Mouse (Mus musculus) kidney, embryonic 14.5 days (tissue): ENCODE measurements at regions not wholly inside any gene's neighbourhood (a gene's known extent, or its start where the extent isn't known, plus 50 kb on each side); places are given as distances from the start of the nearest gene placed in this dataset.
A peak's percentile ranks its signal among the peaks of the same experiment; 100 is the strongest.

Experiments used
- ATAC-seq: fragments of 200-750 bp; cut with Nextera tagmentation; 2 replicates; pipeline ENCODE4 v1.8.0; 2017; ENCODE audit warnings: moderate number of reproducible peaks, mild to moderate bottlenecking, moderate TSS enrichment, moderate library complexity; ENCODE audit not compliant: low FRiP score, low TSS enrichment
- H3K27ac ChIP-seq: fragments of 300-500 bp; sonication (generic); 2 replicates; pipeline ENCODE4 v1.5.1; 2014; ENCODE audit warnings: low read depth, mild to moderate bottlenecking, low read length, moderate library complexity, mixed read lengths
- H3K27me3 ChIP-seq: fragments of 300-500 bp; sonication (generic); 2 replicates; pipeline ENCODE4 v1.6.1; 2014; ENCODE audit warnings: mild to moderate bottlenecking, low read length; ENCODE audit not compliant: control insufficient read depth, insufficient read depth
- H3K36me3 ChIP-seq: fragments of 300-500 bp; sonication (generic); 2 replicates; pipeline ENCODE4 v1.6.1; 2014; ENCODE audit warnings: low read length, mixed read lengths; ENCODE audit not compliant: control insufficient read depth, insufficient read depth
- H3K4me1 ChIP-seq: fragments of 300-500 bp; sonication (generic); 2 replicates; pipeline ENCODE4 v1.6.1; 2014; ENCODE audit warnings: low read length, mixed read lengths; ENCODE audit not compliant: control insufficient read depth, insufficient read depth
- H3K4me2 ChIP-seq: fragments of 300-500 bp; sonication (generic); replicated peaks from 2 replicates; pipeline ENCODE4 v1.6.1; 2014; ENCODE audit warnings: low read depth, mild to moderate bottlenecking, low read length
- H3K4me3 ChIP-seq: fragments of 300-500 bp; sonication (generic); 2 replicates; pipeline ENCODE4 v1.5.1; 2014; ENCODE audit warnings: mild to moderate bottlenecking, low read length
- H3K9ac ChIP-seq: fragments of 300-500 bp; sonication (generic); 2 replicates; pipeline ENCODE4 v1.6.1; 2014; ENCODE audit warnings: low read depth, mild to moderate bottlenecking, low read length, moderate library complexity
- H3K9me3 ChIP-seq: fragments of 300-500 bp; sonication (generic); 2 replicates; pipeline ENCODE4 v1.6.1; 2016; ENCODE audit warnings: low read length; ENCODE audit not compliant: control insufficient read depth
- WGBS: fragments of 180-500 bp; shearing (Covaris S2); extraction: QIAGEN DNeasy Blood & Tissue Kit; methylation state at CpG from one replicate; pipeline ENCODE4 v1.1.7; 2014; 5-methylcytosine and 5-hydroxymethylcytosine counted together

DNA sequence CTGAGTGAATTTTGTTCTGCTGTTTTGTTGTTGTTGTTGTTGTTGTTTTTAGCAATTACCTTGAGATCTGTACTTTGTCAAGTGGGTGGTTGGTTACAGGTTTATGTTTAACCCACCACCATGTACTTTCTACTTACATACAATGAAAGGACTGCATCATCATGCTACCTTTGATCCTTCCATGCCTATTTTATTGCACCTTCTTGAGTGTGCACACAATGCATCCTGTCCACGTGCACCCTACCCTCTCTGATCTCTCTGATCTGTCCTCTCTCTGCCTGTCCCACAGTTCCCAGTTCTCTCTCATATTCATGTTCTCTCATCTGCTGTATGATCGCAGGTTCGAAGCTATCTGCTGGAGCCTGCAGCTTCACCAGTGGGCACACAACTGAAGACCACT is 59.9 kb upstream of the Gas1 start:
- Histone ChIP-seq H3K4me3 (no peak overlapping the region), H3K4me2 (no peak overlapping the region), H3K27me3 (no peaks in the 10 kb centered on the region), H3K9ac (no peak overlapping the region), H3K9me3 (0 out of 2 replicates have a peak, but pooled peaks cover 5% of the 10 kb centered on the region), H3K36me3 (no peaks in the 10 kb centered on the region), H3K27ac (no peak overlapping the region), H3K4me1 (no peaks in the 10 kb centered on the region)
- 89% methylated on average over 3 of the region's 3 CpGs for WGBS
- ATAC-seq: no peak

DNA sequence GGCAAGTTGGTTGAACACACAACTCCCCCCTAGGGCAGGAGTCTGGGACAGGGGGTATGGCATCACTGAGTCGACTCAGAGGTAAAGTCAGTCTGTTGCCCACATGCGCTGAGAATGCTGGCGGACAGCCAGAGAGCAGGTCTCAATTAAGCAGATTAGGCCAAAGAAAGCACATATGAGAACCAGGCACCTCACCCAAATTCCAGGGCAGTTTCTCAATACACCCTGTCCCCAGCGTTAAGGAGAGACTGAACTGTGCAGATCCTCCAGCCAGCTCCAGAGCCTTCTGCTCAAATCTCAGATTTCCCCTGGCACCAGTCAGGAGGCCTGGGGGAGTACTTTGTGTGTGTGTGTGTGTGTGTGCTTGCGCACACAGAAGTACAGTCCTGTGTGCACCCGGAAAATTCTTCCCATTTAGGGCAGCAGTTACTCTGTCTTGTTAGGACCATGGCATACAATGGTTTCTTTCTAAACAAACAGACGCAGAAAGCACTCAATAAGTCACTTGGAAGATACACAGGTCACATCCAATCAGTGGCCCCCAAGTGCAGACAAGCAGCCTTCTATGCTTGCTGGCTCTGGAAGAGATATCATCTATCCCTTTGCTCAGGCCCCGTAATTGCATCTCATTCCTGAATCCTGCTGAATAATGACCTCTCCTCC is 65.4 kb upstream of the Gas1 start:
- H3K27ac ChIP-seq: peak overlapping the region; percentile 24; the same call in 1 of the 2 replicates
- H3K9me3 ChIP-seq: 0 out of 2 replicates have a peak, but pooled peaks cover 5% of the 10 kb centered on the region
- no peak overlapping the region for H3K9ac ChIP-seq
- H3K4me1 ChIP-seq: peaks cover 5% of the 10 kb centered on the region; the same call in 1 of the 2 replicates
- WGBS: 35% methylated on average over 8 of the region's 8 CpGs
- H3K4me2 ChIP-seq: no peak overlapping the region
- no peak overlapping the region for H3K4me3 ChIP-seq
- no peaks in the 10 kb centered on the region for H3K27me3 ChIP-seq
- ATAC-seq: peak; percentile 84
- no peaks in the 10 kb centered on the region for H3K36me3 ChIP-seq

DNA sequence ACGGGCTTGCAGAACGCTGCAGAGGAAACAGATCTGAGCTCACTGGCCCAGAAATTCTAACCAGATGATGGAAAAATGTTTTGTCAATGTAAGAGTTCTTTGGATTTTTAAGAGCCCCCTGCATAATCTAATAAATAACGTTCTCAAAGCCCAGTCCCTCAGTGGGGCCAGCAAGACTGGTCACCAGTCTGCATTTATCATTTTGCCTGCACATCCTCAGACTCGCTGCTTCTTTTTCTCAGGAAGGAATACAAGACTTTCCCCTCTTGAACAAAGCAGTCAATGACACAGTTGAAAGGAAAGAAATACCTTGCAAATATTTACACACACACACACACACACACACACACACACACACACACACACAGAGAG is 65.9 kb upstream of the Gas1 start:
- 28% methylated on average over 4 of the region's 4 CpGs for WGBS
- no peaks in the 10 kb centered on the region for H3K36me3 ChIP-seq

DNA sequence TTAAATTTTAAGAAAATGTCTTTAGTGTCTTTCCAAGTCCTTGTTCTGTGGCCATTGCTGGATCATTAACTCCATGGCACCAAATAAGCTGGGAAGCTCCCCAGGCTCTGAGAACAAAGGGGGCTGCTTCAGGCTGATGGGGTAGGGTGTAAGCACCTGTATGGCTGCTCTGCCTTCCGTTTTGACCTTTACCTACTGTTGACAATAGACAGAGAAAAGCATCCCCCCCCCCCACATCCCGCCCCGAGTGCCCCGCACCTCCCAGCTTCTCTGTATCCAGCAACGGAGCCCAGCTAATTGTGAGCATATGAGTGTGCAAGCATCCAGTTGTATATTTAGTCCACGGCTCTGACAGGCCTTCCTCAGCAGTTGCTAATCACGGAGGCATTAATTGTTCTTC is 78.0 kb upstream of the Gas1 start:
- Histone ChIP-seq H3K27ac (peak overlapping the region; percentile 89), H3K9me3 (no peaks in the 10 kb centered on the region), H3K4me2 (no peak overlapping the region), H3K4me1 (peaks cover 32% of the 10 kb centered on the region; the same call in 1 of the 2 replicates), H3K9ac (peak overlapping the region; percentile 31; the same call in 1 of the 2 replicates), H3K36me3 (no peaks in the 10 kb centered on the region), H3K27me3 (no peaks in the 10 kb centered on the region), H3K4me3 (no peak overlapping the region)
- 12% methylated on average over 7 of the region's 7 CpGs for WGBS
- peak; percentile 20; the same call in 1 of the 2 replicates for ATAC-seq

More for the DNA sequence above, 65.9 kb upstream of the Gas1 start:
- peak overlapping the region; percentile 24; the same call in 1 of the 2 replicates for H3K27ac ChIP-seq
- H3K4me1 ChIP-seq: peaks cover 5% of the 10 kb centered on the region; the same call in 1 of the 2 replicates
- H3K27me3 ChIP-seq: no peaks in the 10 kb centered on the region
- no peak for ATAC-seq
- 0 out of 2 replicates have a peak, but pooled peaks cover 5% of the 10 kb centered on the region for H3K9me3 ChIP-seq
- no peak overlapping the region for H3K4me3 ChIP-seq
- H3K4me2 ChIP-seq: no peak overlapping the region
- no peak overlapping the region for H3K9ac ChIP-seq

DNA sequence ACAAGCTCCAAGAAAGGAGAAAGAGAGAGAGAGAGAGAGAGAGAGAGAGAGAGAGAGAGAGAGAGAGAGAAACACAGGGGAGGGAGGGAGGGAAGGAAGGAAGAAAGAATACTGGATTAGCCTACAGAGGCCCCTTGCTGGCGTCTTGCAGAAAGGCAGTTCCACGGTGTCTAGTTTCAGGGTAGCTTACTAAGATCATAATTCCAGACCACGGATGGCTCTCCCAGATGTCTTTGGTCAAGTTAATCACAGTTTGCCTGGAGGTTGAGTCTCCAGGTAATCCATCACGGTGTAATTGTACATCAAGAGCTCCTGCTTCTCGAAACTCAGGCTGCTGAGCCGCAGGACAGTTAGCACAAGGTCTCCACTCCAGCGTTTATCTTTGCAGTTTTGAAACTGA is 78.5 kb upstream of the Gas1 start:
- peak overlapping the region; percentile 31; the same call in 1 of the 2 replicates for H3K9ac ChIP-seq
- H3K9me3 ChIP-seq: no peaks in the 10 kb centered on the region
- peak; percentile 88 for ATAC-seq
- H3K4me2 ChIP-seq: no peak overlapping the region
- peak overlapping the region; percentile 89 for H3K27ac ChIP-seq
- no peaks in the 10 kb centered on the region for H3K27me3 ChIP-seq
- H3K36me3 ChIP-seq: no peaks in the 10 kb centered on the region
- 7% methylated on average over 7 of the region's 7 CpGs for WGBS
- H3K4me3 ChIP-seq: no peak overlapping the region
- peaks cover 32% of the 10 kb centered on the region; the same call in 1 of the 2 replicates for H3K4me1 ChIP-seq

DNA sequence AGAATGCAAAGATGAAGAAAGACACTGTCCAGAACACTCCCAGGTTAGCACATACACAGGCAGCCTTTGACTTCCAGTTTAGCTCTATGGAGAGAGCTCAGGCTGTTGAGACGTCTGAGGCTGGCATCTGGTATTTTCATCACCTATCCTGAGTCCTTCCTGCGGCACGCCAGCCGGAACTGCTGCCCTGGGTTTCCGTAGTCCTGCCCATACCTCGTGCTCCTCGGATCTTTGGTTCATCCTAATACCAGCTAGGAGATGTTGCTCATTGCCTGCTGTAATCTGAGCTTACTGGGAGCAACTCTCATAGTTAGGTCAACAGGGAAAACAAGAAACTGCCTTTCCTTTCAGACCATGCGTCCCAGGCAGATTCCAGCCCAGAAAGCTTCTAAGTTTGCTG is 79.8 kb upstream of the Gas1 start:
- H3K4me3 ChIP-seq: no peak overlapping the region
- H3K27me3 ChIP-seq: no peaks in the 10 kb centered on the region
- H3K36me3 ChIP-seq: no peaks in the 10 kb centered on the region
- H3K9me3 ChIP-seq: no peaks in the 10 kb centered on the region
- peaks cover 32% of the 10 kb centered on the region; the same call in 1 of the 2 replicates for H3K4me1 ChIP-seq
- peak overlapping the region; percentile 66 for H3K27ac ChIP-seq
- 0 out of 2 replicates have a peak, but pooled peaks have one; percentile 11 for ATAC-seq
- no peak overlapping the region; the same call in 1 of the 2 replicates for H3K4me2 ChIP-seq
- H3K9ac ChIP-seq: no peak overlapping the region
- 19% methylated on average over 8 of the region's 8 CpGs for WGBS

DNA sequence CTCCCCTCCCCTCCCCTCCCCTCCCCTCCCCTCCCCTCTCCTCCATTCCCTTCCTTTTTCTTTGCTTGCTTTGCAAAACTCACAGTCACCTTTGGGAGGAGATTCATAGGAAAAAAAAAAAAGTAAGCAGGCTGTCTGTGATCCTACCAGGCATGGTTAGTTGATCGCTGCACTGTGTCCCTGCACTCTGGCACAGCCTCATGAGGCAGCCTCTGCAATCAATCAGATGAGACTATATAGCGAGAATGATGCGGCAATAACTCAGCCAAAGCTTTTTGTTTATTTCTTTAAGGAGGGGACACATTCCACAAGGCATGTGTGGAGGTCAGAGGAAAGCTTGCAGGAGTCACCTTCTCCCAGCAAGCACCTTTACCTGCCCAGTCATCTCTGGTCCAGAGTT is 80.7 kb upstream of the Gas1 start:
- no peak for ATAC-seq
- Histone ChIP-seq H3K27ac (peak overlapping the region; percentile 20; the same call in 1 of the 2 replicates), H3K36me3 (no peaks in the 10 kb centered on the region), H3K4me2 (no peak overlapping the region), H3K4me1 (peaks cover 33% of the 10 kb centered on the region; the same call in 1 of the 2 replicates), H3K27me3 (no peaks in the 10 kb centered on the region), H3K9me3 (no peaks in the 10 kb centered on the region), H3K9ac (no peak overlapping the region), H3K4me3 (no peak overlapping the region)
- 23% methylated on average over 3 of the region's 3 CpGs for WGBS

DNA sequence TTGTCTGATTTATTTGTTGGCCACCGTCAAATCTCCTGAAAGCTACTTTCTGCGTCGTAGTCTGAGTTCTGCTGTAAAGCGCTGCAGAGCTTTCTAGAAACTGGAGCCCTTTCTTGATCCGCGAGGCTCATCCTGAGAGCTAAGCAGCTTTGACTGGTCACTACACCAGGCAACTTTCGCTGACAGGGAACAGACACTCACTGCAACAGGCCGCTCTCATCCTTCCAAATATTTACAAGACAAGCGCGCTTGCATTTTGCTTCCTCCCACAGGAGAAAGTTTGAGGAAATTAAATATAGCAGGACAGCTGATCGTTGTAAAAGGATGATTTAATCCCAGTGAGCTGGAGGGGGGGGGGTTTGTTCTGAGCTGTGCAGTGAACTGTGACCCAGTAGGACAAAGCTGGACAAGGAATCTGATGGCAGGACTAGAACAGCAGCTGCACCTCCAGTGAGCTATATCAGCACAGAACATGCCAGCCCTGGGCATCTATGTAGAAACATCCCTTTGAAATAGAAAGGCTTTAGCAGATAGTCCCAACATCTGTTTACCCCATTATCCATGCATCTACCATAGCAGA is 85.4 kb upstream of the Gas1 start:
- Histone ChIP-seq H3K9ac (no peak overlapping the region), H3K9me3 (no peaks in the 10 kb centered on the region), H3K4me1 (peaks cover 2% of the 10 kb centered on the region; the same call in 1 of the 2 replicates), H3K27me3 (no peaks in the 10 kb centered on the region), H3K36me3 (no peaks in the 10 kb centered on the region), H3K4me3 (no peak overlapping the region), H3K4me2 (no peak overlapping the region), H3K27ac (peak overlapping the region; percentile 62; the same call in 1 of the 2 replicates)
- 31% methylated on average over 11 of the region's 11 CpGs for WGBS
- peak; percentile 65; the same call in 1 of the 2 replicates for ATAC-seq

DNA sequence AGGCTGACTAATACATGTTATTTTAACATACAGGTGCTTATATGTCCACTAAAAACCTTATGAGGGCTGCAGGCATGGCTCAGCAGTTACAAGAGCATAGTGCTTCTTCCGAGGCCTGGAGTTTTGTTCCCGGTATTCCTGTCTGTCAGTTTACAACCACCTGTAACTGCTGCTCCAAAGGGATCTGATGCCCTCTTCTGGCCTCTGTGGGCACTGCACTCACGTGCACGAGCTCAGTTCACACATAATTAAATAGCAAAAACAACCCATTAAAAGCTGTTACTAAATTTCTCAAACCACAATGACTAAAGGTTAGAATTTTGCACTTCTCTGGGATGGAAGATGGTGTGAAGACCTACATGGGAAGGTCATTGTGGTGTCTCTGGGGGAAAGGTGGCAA is 87.3 kb upstream of the Gas1 start:
- Histone ChIP-seq H3K4me3 (no peak overlapping the region), H3K9me3 (no peaks in the 10 kb centered on the region), H3K4me2 (no peak overlapping the region), H3K9ac (no peak overlapping the region), H3K27me3 (no peaks in the 10 kb centered on the region), H3K27ac (no peak overlapping the region), H3K36me3 (no peaks in the 10 kb centered on the region), H3K4me1 (peaks cover 13% of the 10 kb centered on the region)
- 93% methylated on average over 4 of the region's 4 CpGs for WGBS
- no peak for ATAC-seq
